Mouse (Mus musculus) ZHBTc4 (cell line): ENCODE measurements at regions not wholly inside any gene's neighbourhood (a gene's known extent, or its start where the extent isn't known, plus 50 kb on each side); places are given as distances from the start of the nearest gene placed in this dataset.

Experiments used
- DNase-seq: peaks from one replicate; pipeline ENCODE4 v3.0.0-alpha.2; 2011; ENCODE audit warnings: low read depth, low spot score

- no peak for DNase-seq
These were observed 51.0 kb upstream of the A530016L24Rik start for GRCm38 (mm10) chr12:112438206-112438605.
